Mouse (Mus musculus) ES-Bruce4 (cell line): ENCODE results near the gene Ttc13.

Experiments
- CTCF ChIP-seq: IDR thresholded peaks from one replicate; pipeline ENCODE4 v1.8.1; 2011; ENCODE audit warnings: low read depth, low read length
- EP300 ChIP-seq: IDR thresholded peaks from 2 replicates; pipeline ENCODE4 v1.6.1; 2011; ENCODE audit warnings: low read depth, low read length; ENCODE audit not compliant: insufficient read depth

DNA sequence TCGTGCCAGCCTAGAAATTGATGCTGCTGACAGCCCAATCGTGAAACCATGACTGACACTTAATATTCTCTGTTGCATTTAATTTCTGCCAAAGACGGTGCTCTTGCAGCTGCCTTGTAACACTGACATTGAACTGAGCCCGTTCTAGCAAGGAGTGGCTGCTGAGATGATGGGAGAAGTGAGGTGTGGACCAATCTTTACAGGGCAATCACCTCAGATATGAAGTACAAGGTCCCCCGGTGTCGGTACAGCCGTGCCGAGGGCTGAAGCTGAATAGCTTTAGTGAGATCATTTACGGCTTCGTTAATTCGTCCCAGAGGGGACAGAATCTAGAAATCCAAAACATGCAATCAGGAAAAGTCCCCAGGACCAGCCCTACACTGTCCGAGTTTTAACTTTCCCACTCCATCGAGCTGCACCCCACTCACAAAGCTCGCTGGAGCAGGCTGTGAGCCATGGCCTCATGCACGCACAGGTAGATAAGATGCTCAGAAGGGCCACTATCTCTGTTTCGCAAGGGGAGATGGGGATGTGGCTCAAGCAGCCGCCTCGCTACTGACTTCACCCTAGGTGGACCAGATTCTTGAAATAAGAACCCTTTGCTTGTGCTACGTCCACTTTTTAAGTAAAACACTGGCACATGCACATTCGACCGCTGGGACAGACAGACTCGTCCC is 26.2 kb downstream of the Ttc13 start:
- TF ChIP-seq CTCF (no peak), EP300 (no peak)
